In the genomic region with DNA sequence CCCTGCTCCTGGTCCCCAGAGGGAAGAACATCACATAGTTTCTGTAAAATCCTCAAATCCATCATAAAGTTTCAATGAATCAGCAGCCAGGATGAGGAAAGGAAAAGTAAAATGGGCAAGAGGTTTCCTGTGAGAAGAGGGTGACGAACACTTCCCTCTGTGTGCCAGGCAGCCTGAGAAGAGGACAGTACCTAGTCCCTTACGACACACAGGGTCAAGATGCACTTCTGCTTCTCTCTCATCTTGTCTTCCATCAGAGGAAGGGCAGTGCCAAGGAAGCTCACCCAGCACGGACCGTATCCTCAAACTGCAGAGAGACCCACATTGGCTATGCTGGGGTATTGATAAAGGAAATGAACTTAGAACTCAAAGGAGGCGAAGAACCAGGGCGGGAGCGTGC, we compare ENCODE assay signal across 22 mouse cellular contexts.
"Had no signal": no experiment of that assay in that cellular context is flagged by ENCODE, and none has a peak within 500 bp of the region (broad histone marks: within the 10 kb centered on the region; RNA-seq: fewer than 3 reads in every experiment).

No protein-coding gene starts in this region.

- ATAC-seq: intestine, embryonic 15.5 days; liver, embryonic 12.5 days; midbrain, embryonic 13.5 days; midbrain, embryonic 16.5 days had no signal

- H3K4me3 ChIP-seq: intestine, embryonic 15.5 days; limb, embryonic 10.5 days; limb, embryonic 13.5 days; liver, embryonic 12.5 days; liver, embryonic 15.5 days; lung, embryonic 15.5 days; midbrain, embryonic 10.5 days; midbrain, embryonic 13.5 days; neural tube, embryonic 12.5 days; neural tube, embryonic 15.5 days had no signal

- DNase-seq: kidney, adult 18-20 months; kidney, adult 9 months; kidney, postnatal 14 days; kidney, postnatal 4 days; lung, adult 18-20 months; lung, postnatal 10 days; lung, postnatal 36 days; retina, postnatal 1 day; thymus, adult 2 months; thymus, postnatal 14 days; thymus, postnatal 4 days had no signal

- H3K27ac ChIP-seq: intestine, embryonic 15.5 days; limb, embryonic 10.5 days; limb, embryonic 13.5 days; liver, embryonic 12.5 days; liver, embryonic 15.5 days; lung, embryonic 15.5 days; midbrain, embryonic 10.5 days; midbrain, embryonic 13.5 days; neural tube, embryonic 12.5 days; neural tube, embryonic 15.5 days had no signal
